Mouse (Mus musculus) lung, postnatal 4 days (tissue): ENCODE measurements around the gene Fmo2.

ENCODE experiments used
- DNase-seq, 2 experiments: peaks; one replicate each; pipeline ENCODE4 v3.0.0; 2021

Gene Fmo2

DNA sequence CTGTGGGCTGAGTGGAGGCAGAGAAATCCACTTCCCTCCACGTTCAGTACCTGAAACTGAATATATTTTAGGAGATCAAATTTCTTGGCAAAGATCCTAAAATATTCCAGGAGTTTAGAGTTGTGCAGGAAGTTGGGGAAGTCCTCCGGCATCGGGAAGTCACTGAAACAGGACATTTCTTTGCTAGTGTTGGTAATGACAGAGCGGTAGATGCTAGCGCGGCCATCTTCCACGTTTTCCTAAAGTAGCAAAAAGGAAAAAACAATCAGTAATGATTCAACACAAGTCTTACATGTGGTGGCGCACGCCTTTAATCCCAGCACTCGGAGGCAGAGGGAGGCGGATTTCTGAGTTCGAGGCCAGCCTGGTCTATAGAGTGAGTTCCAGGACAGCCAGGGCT, 9.9 kb downstream of the Fmo2 start:
- DNase-seq = no peak

DNA sequence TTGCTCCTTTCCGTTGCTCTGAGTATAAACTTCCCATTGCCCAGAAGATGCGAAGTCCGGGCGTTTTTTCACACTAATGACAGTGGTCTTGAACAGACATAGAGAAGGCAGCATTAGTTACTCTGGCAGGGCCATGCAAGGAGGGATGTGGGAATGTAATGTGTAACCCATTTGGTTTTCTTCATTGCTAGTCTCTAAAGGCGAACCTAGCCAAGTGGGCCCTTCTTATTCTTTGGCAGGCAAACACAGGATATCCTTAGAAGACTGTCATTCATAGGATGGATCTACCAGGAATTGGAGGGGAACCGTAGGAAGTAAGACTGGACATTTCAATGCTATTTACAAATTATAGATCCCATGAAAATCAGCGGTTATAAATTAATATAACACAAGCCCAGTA, 10.9 kb downstream of the Fmo2 start:
- DNase-seq = no peak

DNA sequence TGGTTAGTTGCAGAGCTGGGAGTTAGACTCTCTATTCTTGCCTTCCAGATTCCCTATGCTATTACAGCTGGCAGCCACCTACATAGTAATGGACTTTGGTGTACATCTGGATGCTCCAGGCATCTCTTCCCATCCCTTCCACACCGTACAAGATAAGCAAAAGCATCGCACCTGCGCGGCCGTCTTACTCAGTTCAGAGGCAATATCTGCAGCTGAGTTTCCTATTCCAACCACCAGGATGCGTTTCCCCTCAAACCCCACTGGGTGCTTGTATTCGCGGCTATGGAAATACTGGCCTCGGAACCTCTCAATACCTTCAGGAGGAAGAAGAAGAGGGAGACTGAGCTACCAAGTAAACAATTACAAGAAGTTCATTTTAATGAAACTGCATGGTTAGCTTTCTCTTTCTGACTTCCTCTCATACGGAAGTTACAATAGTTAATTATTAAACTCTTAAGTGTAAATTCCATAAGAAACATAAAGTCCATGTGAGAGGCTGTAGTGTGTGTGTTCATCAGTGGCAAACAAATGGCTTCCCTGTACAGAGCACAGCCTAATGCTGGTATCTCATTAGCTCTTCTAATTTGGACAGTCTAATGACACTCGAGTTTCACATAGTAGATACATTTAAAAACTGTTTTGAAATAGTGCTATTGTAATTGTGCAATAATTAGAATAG, 12.2 kb downstream of the Fmo2 start:
- DNase-seq = no peak

DNA sequence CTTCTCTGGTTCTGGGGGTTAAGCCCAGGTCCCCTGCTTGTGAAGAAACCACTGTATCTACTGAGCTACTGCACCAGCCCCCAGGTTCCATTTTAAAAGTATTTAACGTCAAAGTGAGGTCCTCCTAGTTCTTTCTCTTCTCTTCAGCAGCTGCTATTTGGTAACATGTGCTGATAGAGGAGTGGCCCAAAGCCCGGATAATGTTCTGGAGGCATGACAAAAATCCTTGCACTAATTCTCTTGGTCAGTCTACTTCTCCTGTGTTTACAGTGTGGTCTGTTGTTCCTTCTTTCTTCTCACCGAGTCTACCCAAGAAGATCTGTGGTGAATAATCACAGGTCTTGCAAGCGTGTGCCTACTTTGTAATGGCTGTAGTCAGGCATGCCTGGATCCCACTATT, 15.8 kb downstream of the Fmo2 start:
- DNase-seq = no peak

DNA sequence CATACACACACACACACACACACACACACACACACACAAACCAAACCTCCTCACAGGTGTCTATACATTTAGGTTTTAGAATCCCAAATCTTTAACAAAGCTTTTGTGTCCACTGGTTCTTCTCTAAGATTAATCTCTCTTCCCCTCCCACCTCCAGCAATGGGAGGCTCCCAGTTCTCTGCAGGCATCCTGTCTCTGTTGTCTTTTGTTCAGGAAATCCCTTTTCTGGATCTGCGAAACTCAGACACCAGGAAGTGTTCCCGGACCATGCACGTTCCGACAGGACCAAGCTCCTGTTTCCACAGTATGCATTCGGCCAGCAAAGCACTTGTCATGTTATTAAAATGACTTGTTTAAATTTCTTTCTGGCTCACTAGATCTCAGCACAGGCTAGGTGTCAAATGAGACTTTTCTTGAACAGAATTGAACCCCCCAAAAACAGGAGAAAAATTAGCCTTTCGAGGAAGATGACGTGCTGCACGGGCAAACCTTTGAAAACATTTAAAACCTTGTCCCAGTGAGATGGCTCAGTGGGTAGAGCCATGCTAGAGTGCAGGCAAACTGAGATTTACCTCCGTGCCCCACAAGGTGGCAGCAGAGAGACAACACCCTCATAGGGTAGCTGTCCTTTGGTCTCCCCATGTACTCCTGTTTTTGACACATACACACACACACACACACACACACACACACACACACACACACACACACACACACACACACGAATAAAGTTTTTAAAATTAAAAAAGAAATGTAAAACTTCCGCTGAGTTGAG, 18.7 kb downstream of the Fmo2 start:
- DNase-seq = peak; percentile 68 to 73

DNA sequence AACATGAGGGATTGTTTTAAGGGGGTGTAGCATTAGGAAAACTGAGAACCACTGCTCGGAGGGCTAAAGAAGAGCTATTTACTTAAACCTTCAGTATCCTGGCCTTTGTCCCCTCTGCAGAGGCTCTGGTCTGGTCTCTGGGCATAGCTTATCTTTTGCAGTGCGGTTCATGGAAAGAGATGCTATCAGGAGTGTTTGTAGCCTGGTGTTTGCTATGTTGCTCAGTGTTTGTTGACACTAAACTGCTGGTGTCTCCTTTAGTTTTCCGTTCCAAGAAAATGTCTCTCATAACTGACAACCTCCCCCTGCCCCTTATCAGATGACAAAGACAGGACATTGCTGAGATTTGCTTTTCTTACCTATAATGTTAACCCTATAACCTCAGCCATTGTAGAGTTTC, 23.4 kb downstream of the Fmo2 start:
- DNase-seq = no peak

DNA sequence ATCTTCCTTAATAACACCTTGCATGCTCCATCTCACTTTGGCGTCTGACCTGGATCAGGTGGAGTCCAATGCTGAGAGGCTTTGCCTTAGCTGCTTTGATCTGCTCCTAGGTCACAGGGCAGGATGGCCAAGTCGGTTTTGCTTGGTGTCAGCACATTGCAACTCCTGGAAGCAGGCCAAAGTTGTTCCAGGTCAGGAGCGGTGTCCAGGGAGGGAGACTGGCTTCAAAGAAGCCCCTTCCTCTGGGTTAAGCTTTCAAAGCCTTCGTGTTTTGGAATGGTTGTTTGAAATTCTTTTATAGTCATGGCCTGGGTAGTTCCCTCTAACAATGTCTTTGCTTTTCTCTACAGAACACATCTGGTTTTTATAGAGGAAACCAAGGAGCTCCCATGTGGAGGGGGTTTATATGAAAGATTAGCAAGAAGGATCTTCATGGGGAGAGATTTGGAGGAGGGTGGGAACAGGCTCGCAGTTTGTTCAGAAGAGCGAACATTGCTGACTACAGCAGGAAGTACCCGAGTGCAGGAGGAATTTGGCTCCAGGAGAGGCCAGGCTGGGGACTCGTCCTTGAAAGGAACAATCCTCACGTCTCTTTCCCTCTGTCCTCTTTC, 26.7 kb downstream of the Fmo2 start:
- peak in 1 of 2 experiments; percentile 50 for DNase-seq

DNA sequence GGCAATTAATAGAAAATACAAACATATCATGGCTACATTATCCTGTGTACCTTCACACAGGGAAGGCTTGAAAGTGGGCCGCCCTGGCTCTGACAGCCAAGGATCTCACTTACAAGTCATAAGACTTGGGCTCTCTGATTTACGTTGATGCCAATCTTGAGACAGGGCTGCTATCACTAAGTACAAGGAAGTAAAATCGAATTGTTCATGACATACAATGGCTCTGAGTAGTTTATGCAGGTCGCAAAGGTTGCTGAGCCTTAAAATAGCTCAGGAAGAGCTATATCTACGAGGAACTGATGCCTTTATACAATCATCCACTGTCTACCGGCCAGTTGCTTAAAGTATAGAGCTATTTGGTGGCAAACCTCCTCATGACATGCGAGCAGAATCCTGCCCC, 27.5 kb downstream of the Fmo2 start:
- DNase-seq = no peak

DNA sequence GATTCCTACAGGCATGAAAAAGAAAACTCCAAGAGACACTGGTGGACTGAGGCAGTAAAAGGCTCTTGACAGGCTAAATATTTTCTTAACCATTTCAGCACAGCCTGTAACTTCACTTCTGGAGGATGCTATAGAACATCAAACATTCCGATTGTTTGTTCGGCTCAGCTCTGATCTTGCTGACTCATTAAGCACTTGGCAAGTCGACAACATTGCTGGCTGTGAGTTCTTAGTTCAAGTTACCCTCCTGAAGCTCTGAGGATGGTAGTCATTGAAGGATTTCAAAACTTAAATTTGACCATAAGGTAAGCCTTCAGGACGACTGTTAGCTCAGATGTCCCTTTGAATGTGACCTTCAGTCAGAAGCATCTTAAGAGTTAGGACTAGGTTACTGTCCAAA, 31.1 kb downstream of the Fmo2 start:
- DNase-seq = no peak

DNA sequence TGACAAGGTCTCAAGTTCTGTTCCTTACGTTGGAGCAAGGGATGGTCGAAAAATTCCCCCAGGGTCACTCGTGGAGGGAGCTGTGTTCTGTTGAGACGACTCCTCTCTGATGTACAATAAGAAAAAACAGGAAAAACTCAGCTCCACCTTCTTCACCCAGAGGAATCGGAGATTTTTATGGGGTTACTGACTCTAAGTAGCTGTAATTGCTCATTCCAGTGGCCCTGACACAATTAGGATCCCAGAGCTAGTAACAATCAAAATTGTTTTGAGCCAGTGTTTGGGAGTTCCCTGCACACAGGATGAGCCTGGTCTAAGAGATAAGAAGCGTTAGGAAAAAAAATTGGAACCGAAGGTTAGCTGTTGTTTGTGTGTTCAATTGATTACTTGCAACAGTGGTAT, 32.2 kb downstream of the Fmo2 start, which contains the start of gene Fmo1:
TSS of gene Fmo1 (minus strand) at position 331 of the 402 bp plus-strand sequence.
- no peak for DNase-seq

DNA sequence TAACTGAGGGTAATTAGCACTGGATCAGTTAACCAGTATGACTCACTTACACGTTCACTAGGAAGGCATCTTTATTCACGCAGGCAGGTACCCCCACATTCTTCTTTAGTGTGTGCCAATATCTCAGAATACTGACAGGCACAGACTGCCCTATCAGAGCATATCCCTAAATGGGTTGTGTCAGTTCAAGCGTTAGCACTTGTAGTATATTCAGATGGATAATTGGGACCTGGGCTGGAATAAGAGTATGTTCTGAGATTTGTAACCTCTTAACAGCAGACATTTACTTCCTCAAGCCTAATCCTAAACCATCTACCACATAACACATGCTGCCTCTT, 33.1 kb downstream of the Fmo2 start:
- DNase-seq = no peak

DNA sequence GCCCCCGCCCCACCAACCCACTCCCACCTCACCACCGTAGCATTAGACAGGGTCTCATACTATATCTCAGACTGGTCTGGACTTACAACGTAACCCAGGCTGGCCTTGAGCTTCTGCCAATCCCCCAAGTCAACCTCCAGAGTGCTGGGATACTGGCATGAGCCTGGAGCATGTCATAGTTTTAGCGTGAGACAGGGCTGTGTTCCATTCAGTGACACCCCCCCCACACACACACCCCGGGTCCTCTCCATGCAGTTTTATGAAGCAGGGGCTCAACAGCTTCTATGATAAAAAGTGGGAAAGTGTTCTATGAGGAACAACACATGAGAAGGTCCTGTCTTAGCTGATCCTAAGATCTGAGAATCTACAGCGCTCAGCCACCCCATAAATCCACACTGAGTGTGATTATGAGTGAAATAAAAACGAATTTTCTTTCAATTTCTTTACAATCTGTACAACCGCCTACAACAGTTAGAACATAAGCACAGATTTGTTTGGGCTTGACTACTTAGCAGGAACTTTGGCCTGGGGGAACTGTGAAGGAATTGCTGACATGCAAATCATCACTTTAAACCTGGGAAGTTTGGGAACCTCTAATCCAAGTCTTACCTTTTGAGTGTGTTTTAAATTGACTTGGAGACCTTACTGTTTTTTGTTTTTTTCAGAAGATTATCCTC, 33.6 kb downstream of the Fmo2 start:
- DNase-seq = peak in 1 of 2 experiments; percentile 45

DNA sequence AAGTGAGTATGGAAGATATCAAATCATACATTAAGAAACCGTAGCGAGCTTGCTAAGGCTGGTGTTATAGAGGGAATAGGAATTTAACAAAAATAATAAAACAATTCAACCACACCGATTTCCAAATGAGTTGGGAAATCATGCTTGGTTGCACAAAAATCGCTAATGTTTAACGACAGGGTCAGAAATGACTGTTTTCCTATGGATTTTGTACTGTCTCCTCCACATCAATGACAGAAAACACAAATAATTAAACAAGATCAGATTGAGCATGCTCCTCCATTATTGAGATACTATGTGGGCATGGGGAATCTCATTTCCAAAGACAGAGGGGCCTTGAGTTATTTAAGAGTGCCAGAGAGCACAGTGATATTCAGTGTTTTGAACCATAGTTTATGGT, 34.2 kb downstream of the Fmo2 start:
- DNase-seq = no peak

DNA sequence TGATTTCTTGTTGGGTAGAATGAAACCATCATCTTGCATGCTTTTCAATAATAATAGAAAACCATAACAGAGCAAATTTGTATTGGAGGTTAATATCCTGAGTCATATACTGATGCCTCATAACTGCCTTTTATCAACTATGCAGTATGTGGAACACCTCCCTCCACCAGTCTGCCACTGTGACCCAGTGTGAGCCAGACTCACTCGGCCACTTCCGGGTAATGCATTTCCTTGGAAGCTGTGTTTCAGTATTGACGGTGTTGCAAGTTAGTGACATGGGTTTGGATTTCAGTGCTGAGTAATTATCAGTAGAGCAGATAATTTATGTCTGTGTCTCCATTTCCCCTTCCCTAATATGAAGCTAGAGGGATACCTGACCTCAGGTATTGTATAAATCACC, 34.9 kb downstream of the Fmo2 start:
- no peak for DNase-seq

DNA sequence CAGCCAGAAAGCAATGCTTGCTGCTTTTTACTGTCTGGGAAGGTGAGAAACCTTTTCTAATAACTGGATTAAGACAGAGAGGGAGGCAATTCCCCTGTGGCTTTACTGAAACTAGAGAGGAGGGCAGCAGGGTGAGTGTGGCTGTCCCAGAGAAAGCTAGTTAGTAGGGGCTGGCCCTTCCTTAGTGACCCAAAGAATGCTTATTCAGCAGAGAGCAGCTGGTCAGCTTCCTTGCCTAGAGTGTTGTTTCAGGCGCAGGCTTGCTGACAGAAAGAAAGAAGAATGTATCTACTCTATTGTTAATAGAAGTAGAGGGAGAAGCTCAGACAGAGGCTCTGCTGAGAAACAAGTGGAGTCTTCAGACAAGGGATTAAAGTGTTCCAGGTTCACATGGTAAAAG, 36.2 kb downstream of the Fmo2 start:
- DNase-seq = no peak

DNA sequence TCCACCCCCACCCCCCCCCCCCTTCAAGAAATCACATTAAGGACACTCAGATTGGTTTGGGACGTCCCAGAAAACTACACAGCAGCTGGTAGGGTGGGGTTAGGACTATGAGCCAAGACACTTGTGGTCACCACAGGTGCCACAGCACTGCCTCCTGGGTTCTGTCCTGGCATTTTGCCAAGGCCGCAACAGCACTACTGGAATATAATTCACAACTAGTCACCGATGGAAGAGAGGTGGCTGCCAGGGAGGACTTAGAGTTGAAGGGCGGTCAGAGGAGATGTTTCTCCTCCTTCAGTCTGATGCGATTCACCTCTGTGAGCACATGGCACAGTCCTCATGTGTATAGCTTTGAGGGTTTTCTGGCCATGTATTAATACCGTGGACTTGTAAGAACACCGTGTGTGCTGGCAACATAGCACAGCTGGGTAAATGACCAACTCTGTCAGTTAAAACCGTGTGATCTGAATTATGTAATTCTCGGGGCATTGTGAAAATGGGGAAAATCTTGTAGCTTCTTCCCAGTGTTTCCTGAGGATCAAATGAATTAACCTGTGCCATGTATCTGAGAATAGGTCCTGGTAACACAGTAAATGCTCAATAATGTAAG, 38.4 kb downstream of the Fmo2 start:
- DNase-seq = peak in 1 of 2 experiments; percentile 36

DNA sequence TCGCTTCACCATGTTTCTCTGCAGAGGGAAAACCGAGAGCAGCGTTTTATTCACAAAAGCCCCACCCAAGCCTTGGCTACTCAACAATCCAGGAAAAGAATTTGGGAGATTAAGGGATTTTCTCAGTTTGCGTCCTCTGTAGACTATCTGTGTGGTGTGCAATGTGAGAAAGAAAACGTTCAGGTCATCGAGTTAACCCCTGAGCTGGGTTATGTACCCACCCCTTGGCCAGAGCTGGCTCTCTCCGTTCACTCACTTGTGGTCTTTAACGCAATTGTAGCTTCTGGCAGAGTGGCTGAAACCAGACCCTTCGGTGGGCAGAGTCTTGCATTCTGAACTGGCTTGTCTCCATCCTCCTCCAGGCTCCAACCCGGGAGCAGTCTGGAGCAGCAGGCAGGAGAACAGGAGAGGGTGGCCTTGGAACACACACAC, 39.0 kb downstream of the Fmo2 start:
- no peak for DNase-seq

DNA sequence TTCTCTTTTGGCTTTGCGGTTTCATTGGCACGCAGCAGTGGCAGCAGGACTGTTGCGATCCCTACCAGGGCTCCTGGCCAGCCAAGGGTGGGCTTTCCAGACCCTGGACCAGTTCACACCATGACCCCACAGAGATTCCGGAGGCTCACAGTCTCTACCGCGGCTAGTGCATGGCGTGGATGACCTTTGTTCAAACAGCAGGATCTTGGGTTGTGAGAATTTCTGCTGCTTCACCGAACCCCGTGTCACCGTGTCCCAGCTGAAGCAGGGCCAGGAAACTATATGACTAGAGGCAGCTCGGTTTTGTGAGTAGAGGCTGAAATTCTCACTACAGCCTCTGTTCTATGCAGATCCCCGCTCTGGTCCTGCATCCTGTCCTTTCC, 39.8 kb downstream of the Fmo2 start:
- no peak for DNase-seq

DNA sequence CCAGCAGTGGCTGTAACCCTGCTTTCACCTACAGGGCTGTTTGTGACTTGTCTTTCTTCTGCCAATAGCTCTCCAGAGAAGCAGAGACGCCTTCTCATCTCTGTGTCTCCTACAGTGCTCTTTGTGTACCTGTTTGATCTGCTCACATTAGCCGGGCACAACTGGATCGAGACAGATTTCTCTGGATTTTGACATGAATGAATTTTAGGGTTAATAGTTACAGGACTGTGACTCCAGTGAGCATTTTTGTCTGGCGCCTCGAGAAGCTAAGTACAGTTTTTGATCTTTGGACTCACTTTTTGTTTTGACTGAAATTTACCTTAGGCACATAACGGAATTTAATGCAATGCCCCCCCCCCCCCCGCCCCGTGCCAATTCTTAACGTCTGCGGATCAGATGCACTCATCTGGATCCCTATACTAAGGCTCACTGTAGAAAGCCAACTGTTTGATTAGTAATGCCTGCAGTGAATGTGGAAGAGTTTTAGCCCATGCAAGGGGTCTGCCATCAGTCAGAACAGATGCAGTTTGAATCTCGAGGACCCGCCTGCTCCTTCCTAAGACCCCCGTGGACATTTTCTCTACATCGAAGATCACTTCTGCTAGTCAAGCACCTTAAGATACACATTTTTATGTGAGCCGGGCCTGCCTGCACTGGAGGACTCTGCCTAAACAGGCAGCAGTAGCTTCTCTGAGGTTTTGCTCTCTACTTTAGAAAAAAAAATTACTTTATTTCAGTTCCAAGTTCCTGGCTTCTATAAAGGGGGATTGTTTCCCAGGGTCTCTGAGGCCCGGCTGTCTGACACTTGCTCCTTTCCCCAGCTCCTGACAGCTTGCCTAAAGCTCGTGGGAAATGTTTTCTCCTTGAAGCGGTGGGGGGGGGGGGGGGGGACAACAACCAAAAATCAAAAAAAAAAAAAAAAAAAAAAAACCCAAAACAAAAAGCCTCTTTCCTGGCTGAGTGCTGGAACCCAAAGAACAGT, 40.5 kb downstream of the Fmo2 start:
- DNase-seq = no peak

DNA sequence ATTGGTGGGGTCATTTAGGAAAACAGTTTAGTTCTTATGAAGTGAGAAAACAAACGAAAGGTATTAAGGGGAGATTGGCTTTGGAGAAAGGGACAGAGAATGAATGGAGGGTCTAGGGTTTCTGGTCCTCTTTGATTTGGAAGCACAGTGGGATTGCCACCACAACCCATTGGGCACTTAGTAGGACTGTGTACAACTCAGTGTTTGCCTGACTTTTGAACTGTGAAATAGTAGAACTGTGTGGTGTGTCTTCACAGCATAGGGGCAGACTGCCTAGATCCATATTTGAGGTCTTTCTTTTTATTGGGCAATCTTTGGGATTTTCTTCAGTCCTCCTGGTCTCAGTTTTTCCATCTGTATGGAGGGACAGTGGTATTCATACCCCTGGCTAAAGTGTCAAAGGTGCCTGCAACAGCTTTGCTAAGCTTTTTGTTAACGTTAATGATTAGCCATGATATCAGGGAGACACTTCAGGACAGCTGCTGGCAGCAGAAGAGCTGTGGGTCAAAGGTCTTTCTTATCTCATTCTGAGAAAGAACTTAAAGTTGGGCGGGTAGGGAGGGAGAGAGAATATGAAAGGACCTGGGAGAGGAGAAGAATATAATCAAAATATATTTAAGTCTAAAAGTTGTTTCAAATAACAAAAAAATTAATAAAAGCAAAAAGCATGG, 44.6 kb downstream of the Fmo2 start:
- no peak for DNase-seq

DNA sequence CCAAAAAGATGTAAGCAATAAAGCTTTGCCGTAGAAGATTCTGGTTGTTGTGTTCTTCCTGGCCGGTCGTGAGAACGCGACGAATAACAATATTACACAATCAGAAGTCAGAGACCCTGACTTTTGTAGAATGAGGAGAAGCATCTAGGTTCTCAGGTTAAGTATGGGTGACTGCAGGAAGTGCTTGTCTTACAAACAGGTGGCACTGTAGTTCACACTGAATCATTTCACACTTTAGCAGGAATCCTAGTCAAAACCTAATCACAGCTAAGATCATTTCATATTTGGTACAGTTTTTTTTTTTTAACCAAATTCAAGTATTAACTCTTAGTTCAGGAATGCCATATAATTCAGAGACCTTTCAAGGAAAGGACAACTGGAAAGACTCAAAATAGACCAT, 51.0 kb downstream of the Fmo2 start:
- DNase-seq = no peak
